Mouse (Mus musculus) thymus, adult 2 months (tissue): ENCODE measurements around the gene Vwf.

Source experiments
- CTCF ChIP-seq: fragments of 200-500 bp; IDR thresholded peaks from 2 replicates; pipeline ENCODE4 v1.5.1; 2012; ENCODE audit warnings: mild to moderate bottlenecking, control low read depth, low read length, moderate library complexity, borderline replicate concordance; ENCODE audit not compliant: control insufficient read depth, poor library complexity, insufficient read depth; ENCODE audit errors: extremely low read depth
- POLR2A ChIP-seq: fragments of 200-500 bp; IDR thresholded peaks from 2 replicates; pipeline ENCODE4 v1.6.1; 2012; ENCODE audit warnings: mild to moderate bottlenecking, low read length, control low read depth, moderate library complexity; ENCODE audit not compliant: control insufficient read depth, poor library complexity, insufficient read depth; ENCODE audit errors: extremely low read depth

DNA sequence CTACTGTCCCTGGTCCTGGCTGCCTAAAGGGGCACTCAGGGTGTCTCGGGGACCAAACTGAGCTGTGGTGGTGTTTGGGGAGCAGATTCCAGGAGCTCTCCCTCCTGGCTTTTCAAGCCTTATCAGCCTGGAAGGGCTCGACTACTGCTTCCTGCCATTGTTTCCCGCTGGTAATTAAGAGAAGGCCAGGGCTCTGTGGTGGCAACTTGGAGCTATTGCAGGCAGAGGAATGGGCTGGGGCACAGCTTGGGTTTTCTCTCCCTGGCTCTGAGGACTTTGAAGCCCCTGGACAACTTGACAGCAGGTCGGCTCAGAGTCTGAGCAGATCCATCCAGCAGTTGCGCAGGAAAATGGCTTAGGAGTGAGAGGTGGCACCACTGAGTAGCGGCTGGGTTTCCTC, 6.2 kb downstream of the Vwf start:
- TF ChIP-seq POLR2A (no peak), CTCF (no peak)
